In genomic region chr15:98055246-98055645, GRCm38 (mm10) we compare ENCODE assay signal across 9 mouse cellular contexts. TPM values are rescaled to one million over a fixed set of nuclear protein-coding genes. Genes with fewer than 3 reads are reported as not detected.
A peak's percentile ranks its signal among the peaks of the same experiment; 100 is the strongest.
DNase-seq lines count a peak whose midpoint lies in the region; ATAC-seq and TF ChIP-seq lines count a peak whose summit lies in the region.
"Had no signal": no experiment of that assay in that cellular context is flagged by ENCODE, and none has a peak within 500 bp of the region (broad histone marks: within the 10 kb centered on the region; RNA-seq: fewer than 3 reads in every experiment).

No protein-coding gene starts in this region.

- TF ChIP-seq POLR2A in CH12.LX (IDR thresholded peaks at IDR 0.05; ENCODE audit: low read depth, low read length), result no peak

- peaks cover 63% of the 10 kb centered on the region for H3K36me3 ChIP-seq in kidney, embryonic 14.5 days (ENCODE audit: control insufficient read depth, insufficient read depth, low read length)
- peaks cover 63 to 83% of the 10 kb centered on the region in 2 experiments for H3K36me3 ChIP-seq in CH12.LX (replicated peaks in 1 of 2; ENCODE audit: control insufficient read depth in 1 of 2, insufficient read depth in 1 of 2, low read length in 1 of 2)

- peak; percentile 72 to 76 for TF ChIP-seq CTCF in CH12.LX (conservative IDR thresholded peaks at IDR 0.05 in 1 of 2, IDR thresholded peaks at IDR 0.05 in 1 of 2; ENCODE audit: low read depth in 2 of 2, low read length in 2 of 2)

- H3K27me3 ChIP-seq in kidney, embryonic 14.5 days (ENCODE audit: control insufficient read depth, insufficient read depth, low read length), result no peaks in the 10 kb centered on the region
- H3K27me3 ChIP-seq in CH12.LX (replicated peaks), result no peaks in the 10 kb centered on the region
- H3K27me3 ChIP-seq: neural tube, embryonic 12.5 days had no signal

- no peak for TF ChIP-seq EP300 in CH12.LX (IDR thresholded peaks at IDR 0.05; ENCODE audit: low read length)

- H3K4me1 ChIP-seq in kidney, embryonic 14.5 days (ENCODE audit: control insufficient read depth, insufficient read depth, low read length), result no peaks in the 10 kb centered on the region
- peaks cover 0 to 10% of the 10 kb centered on the region in 2 experiments; a peak in 1 of 4 replicates for H3K4me1 ChIP-seq in CH12.LX (ENCODE audit: control insufficient read depth in 1 of 2, insufficient read depth in 2 of 2)
- H3K4me1 ChIP-seq: neural tube, embryonic 12.5 days had no signal

- no peaks in the 10 kb centered on the region for H3K9me3 ChIP-seq in kidney, embryonic 14.5 days (ENCODE audit: control insufficient read depth, low read length)
- H3K9me3 ChIP-seq in CH12.LX (replicated peaks; ENCODE audit: low read length), result no peaks in the 10 kb centered on the region
- H3K9me3 ChIP-seq: neural tube, embryonic 12.5 days had no signal

- H3K27ac ChIP-seq in kidney, embryonic 14.5 days (ENCODE audit: low read depth, low read length), result no peak overlapping the region
- H3K27ac ChIP-seq in CH12.LX (ENCODE audit: insufficient read depth, low read depth), result no peak overlapping the region
- H3K27ac ChIP-seq: neural tube, embryonic 12.5 days had no signal

- H3K9ac ChIP-seq in kidney, embryonic 14.5 days (ENCODE audit: low read depth, low read length), result no peak overlapping the region
- H3K9ac ChIP-seq in CH12.LX (ENCODE audit: insufficient read depth, low read depth), result no peak overlapping the region
- H3K9ac ChIP-seq: neural tube, embryonic 12.5 days had no signal

- peak; percentile 8 for DNase-seq in kidney, adult 18-20 months
- peak; percentile 63 for DNase-seq in CH12.LX (ENCODE audit: extremely low read depth)
- DNase-seq in WW6 (ENCODE audit: low read depth, low spot score), result peak; percentile 24
- DNase-seq in fibroblast of lung, adult 2 months (ENCODE audit: low read depth), result peak; percentile 45
- DNase-seq in layer of hippocampus, adult 9-10 months (ENCODE audit: low spot score), result peak; percentile 25
- DNase-seq in testis, postnatal 10 days (ENCODE audit: low spot score), result peak; percentile 63
- no peak for DNase-seq in spleen, adult 18-20 months

- H3K4me3 ChIP-seq in kidney, embryonic 14.5 days (ENCODE audit: low read length), result no peak overlapping the region
- no peak overlapping the region for H3K4me3 ChIP-seq in CH12.LX (replicated peaks in 1 of 3; ENCODE audit: low read depth in 2 of 3, low read length in 2 of 3, poor library complexity in 1 of 3)
- H3K4me3 ChIP-seq: neural tube, embryonic 12.5 days had no signal

- in situ Hi-C loops in CH12.LX (cut with MboI; ENCODE audit: low pct_ligation_motif_present, low pct_unique_long_range_greater_than_20kb, low sequenced_read_pairs), result no loop called here

- peak; percentile 26 for TF ChIP-seq RAD21 in CH12.LX (IDR thresholded peaks at IDR 0.05; ENCODE audit: low read depth, low read length)

- no peaks in the 10 kb centered on the region for H3K79me2 ChIP-seq in CH12.LX (replicated peaks; ENCODE audit: control insufficient read depth, extremely low read depth, insufficient read depth, poor library complexity, severe bottlenecking)

- 40% methylated on average over 5 of the region's 5 CpGs for WGBS in kidney, embryonic 14.5 days

- dilution Hi-C loops in CH12.LX (cut with MboI; ENCODE audit: extremely low pct_ligation_motif_present, extremely low pct_unique_long_range_greater_than_20kb, low sequenced_read_pairs), result no loop called here

- ATAC-seq in kidney, embryonic 14.5 days (ENCODE audit: low FRiP score, low TSS enrichment), result no peak

- H3K4me2 ChIP-seq in kidney, embryonic 14.5 days (replicated peaks; ENCODE audit: low read depth, low read length), result no peak overlapping the region
- H3K4me2 ChIP-seq in CH12.LX (ENCODE audit: insufficient read depth, low read depth, poor library complexity, severe bottlenecking), result no peak overlapping the region
- H3K4me2 ChIP-seq: neural tube, embryonic 12.5 days had no signal

TF ChIP-seq in CH12.LX, 34 proteins besides CTCF, POLR2A, EP300 and RAD21:
- no peak for TF ChIP-seq ZNF384 (IDR thresholded peaks at IDR 0.05; ENCODE audit: low read depth, low read length)
- no peak for TF ChIP-seq USF2 (conservative IDR thresholded peaks at IDR 0.05; ENCODE audit: low read depth, low read length)
- peak; percentile 40; the same call in 1 of the 2 replicates for TF ChIP-seq SMC3 (IDR thresholded peaks at IDR 0.05; ENCODE audit: low read depth, low read length)
- TF ChIP-seq MYC (IDR thresholded peaks at IDR 0.05; ENCODE audit: low read depth, low read length), result 0 out of 2 replicates have a peak, but pooled peaks have one; percentile 22
- TF ChIP-seq JUND (conservative IDR thresholded peaks at IDR 0.05; ENCODE audit: low read depth, low read length), result no peak
- TF ChIP-seq NELFE (IDR thresholded peaks at IDR 0.05; ENCODE audit: low read depth, low read length), result 0 out of 2 replicates have a peak, but pooled peaks have one; percentile 37

RNA-seq across cellular contexts. Expression of gene Pfkm, which starts 37.1 kb away (rescaled TPM):
- polyA plus RNA-seq in kidney, embryonic 14.5 days (2014; fragmentation: Nextera tagmentation; extraction: Ambion mirVana), result 23.4 and 34.2 TPM in 2 replicates
- total RNA-seq in CH12.LX (2012; rRNA removed) (23.8 and 29.6 TPM in 2 replicates), CH12.LX (2014; rRNA removed) (21.1 and 23.5 TPM in 2 replicates)
- 37.9 and 39.2 TPM in 2 replicates for polyA plus RNA-seq in CH12.LX (2012; ENCODE audit: insufficient read length, low read depth)

RNA-seq across cellular contexts. Expression of gene Senp1, which starts 38.3 kb away (rescaled TPM):
- 25.9 and 41.2 TPM in 2 replicates for polyA plus RNA-seq in kidney, embryonic 14.5 days (2014; fragmentation: Nextera tagmentation; extraction: Ambion mirVana)
- total RNA-seq in CH12.LX (2012; rRNA removed), result 14.9 and 17.1 TPM in 2 replicates
- 21.7 and 23.3 TPM in 2 replicates for total RNA-seq in CH12.LX (2014; rRNA removed)
- polyA plus RNA-seq in CH12.LX (2012; ENCODE audit: insufficient read length, low read depth), result 32.3 and 38.5 TPM in 2 replicates

RNA-seq across cellular contexts. Expression of gene Col2a1, which starts 50.8 kb away (rescaled TPM):
- polyA plus RNA-seq in kidney, embryonic 14.5 days (2014; fragmentation: Nextera tagmentation; extraction: Ambion mirVana), result 13.8 and 23.9 TPM in 2 replicates
- total RNA-seq in CH12.LX (2012; rRNA removed) (0.08 and 0.13 TPM in 2 replicates), CH12.LX (2014; rRNA removed) (not detected in 2 replicates)
- polyA plus RNA-seq in CH12.LX (2012; ENCODE audit: insufficient read length, low read depth), result 0.06 and 0.15 TPM in 2 replicates

Comparison
In these comparisons a context has a peak if more than half of its experiments do, and no peak if none do; other contexts are left out.
1. DNase-seq: peak in kidney, adult 18-20 months (single experiment), CH12.LX (single experiment), WW6 (single experiment), fibroblast of lung, adult 2 months (single experiment), layer of hippocampus, adult 9-10 months (single experiment) and testis, postnatal 10 days (single experiment); none in spleen, adult 18-20 months (0 of 2).
2. RNA of gene Col2a1, which starts 50.8 kb away (polyA plus RNA-seq): 13.8 to 23.9 TPM in kidney, embryonic 14.5 days; 0.06 to 0.15 TPM in CH12.LX; every median in the first group is over 10 times any median in the second.